Mouse (Mus musculus): ENCODE measurements around the gene Tjp2. TPM values are rescaled to one million over a fixed set of nuclear protein-coding genes. Genes with fewer than 3 reads are reported as not detected.
"Not testable (repeated sequence)": the region's sequence is repeated elsewhere in the genome, so short reads cannot be mapped to it uniquely, and the experiment has no call there.

Gene Tjp2
- polyA plus RNA-seq, 1 experiment from 2014 or later = 26.9 TPM

GRCm38 (mm10) chr19:24097666-24098455 is 127.0 kb downstream of the Tjp2 start:
- Histone ChIP-seq H3K27ac (replicated peaks; ENCODE audit: low read depth, low read length) (no peak overlapping the region), H3K4me1 (ENCODE audit: control insufficient read depth, insufficient read depth, low read length) (no peaks in the 10 kb centered on the region), H3K27me3 (ENCODE audit: control insufficient read depth, insufficient read depth, low read length) (no peaks in the 10 kb centered on the region), H3K4me3 (ENCODE audit: low read depth, low read length) (no peak overlapping the region), H3K9me3 (ENCODE audit: control insufficient read depth, low read length) (no peaks in the 10 kb centered on the region), H3K9ac (ENCODE audit: low read length) (no peak overlapping the region), H3K36me3 (ENCODE audit: control insufficient read depth, insufficient read depth, low read length) (peaks cover 2% of the 10 kb centered on the region; the same call in 1 of the 2 replicates), H3K4me2 (ENCODE audit: low read depth, severe bottlenecking) (no peak overlapping the region)
- 88% methylated on average over 16 of the region's 16 CpGs for WGBS
- no peak for DNase-seq (ENCODE audit: low spot score)
- no peak for ATAC-seq (ENCODE audit: insufficient number of reproducible peaks, low FRiP score, low TSS enrichment, low read depth)

- H3K27me3 ChIP-seq (ENCODE audit: control insufficient read depth, insufficient read depth, low read length); ATAC-seq (ENCODE audit: insufficient number of reproducible peaks, low FRiP score, low TSS enrichment, low read depth); H3K4me2 ChIP-seq (ENCODE audit: low read depth, severe bottlenecking); H3K36me3 ChIP-seq (ENCODE audit: control insufficient read depth, insufficient read depth, low read length); H3K4me3 ChIP-seq (ENCODE audit: low read depth, low read length); H3K9me3 ChIP-seq (ENCODE audit: control insufficient read depth, low read length); H3K27ac ChIP-seq (replicated peaks; ENCODE audit: low read depth, low read length); H3K9ac ChIP-seq (ENCODE audit: low read length); DNase-seq (ENCODE audit: low spot score); H3K4me1 ChIP-seq (ENCODE audit: control insufficient read depth, insufficient read depth, low read length): not testable (repeated sequence)
- WGBS = 58% methylated on average over 8 of the region's 8 CpGs
These were observed 132.8 kb downstream of the Tjp2 start for GRCm38 (mm10) chr19:24092060-24092459.

GRCm38 (mm10) chr19:24090366-24090765 is 134.5 kb downstream of the Tjp2 start:
- Histone ChIP-seq H3K27me3 (ENCODE audit: control insufficient read depth, insufficient read depth, low read length) (no peaks in the 10 kb centered on the region), H3K4me1 (ENCODE audit: control insufficient read depth, insufficient read depth, low read length) (no peaks in the 10 kb centered on the region), H3K9ac (ENCODE audit: low read length) (no peak overlapping the region), H3K36me3 (ENCODE audit: control insufficient read depth, insufficient read depth, low read length) (no peaks in the 10 kb centered on the region), H3K9me3 (ENCODE audit: control insufficient read depth, low read length) (no peaks in the 10 kb centered on the region), H3K27ac (replicated peaks; ENCODE audit: low read depth, low read length) (no peak overlapping the region), H3K4me3 (ENCODE audit: low read depth, low read length) (no peak overlapping the region), H3K4me2 (ENCODE audit: low read depth, severe bottlenecking) (no peak overlapping the region)
- DNase-seq (ENCODE audit: low spot score) (no peak), ATAC-seq (ENCODE audit: insufficient number of reproducible peaks, low FRiP score, low TSS enrichment, low read depth) (no peak)
- 73% methylated on average over 2 of the region's 2 CpGs for WGBS

- Histone ChIP-seq H3K4me2 (ENCODE audit: low read depth, severe bottlenecking) (no peak overlapping the region), H3K27ac (replicated peaks; ENCODE audit: low read depth, low read length) (no peak overlapping the region), H3K4me1 (ENCODE audit: control insufficient read depth, insufficient read depth, low read length) (no peaks in the 10 kb centered on the region), H3K36me3 (ENCODE audit: control insufficient read depth, insufficient read depth, low read length) (no peaks in the 10 kb centered on the region), H3K27me3 (ENCODE audit: control insufficient read depth, insufficient read depth, low read length) (no peaks in the 10 kb centered on the region), H3K4me3 (ENCODE audit: low read depth, low read length) (no peak overlapping the region), H3K9ac (ENCODE audit: low read length) (no peak overlapping the region), H3K9me3 (ENCODE audit: control insufficient read depth, low read length) (no peaks in the 10 kb centered on the region)
- DNase-seq (ENCODE audit: low spot score) (no peak), ATAC-seq (ENCODE audit: insufficient number of reproducible peaks, low FRiP score, low TSS enrichment, low read depth) (no peak)
- 85% methylated on average over 2 of the region's 2 CpGs for WGBS
These were observed 139.5 kb downstream of the Tjp2 start for GRCm38 (mm10) chr19:24085306-24085705.

GRCm38 (mm10) chr19:24080417-24081080 is 144.3 kb downstream of the Tjp2 start:
- WGBS = 48% methylated on average over 8 of the region's 8 CpGs

GRCm38 (mm10) chr19:24077658-24078057 is 147.2 kb downstream of the Tjp2 start:
- WGBS = 96% methylated on average over 3 of the region's 3 CpGs
- ATAC-seq (ENCODE audit: insufficient number of reproducible peaks, low FRiP score, low TSS enrichment, low read depth) = no peak
- no peaks in the 10 kb centered on the region for H3K36me3 ChIP-seq (ENCODE audit: control insufficient read depth, insufficient read depth, low read length)

More at GRCm38 (mm10) chr19:24080417-24081080, 144.3 kb downstream of the Tjp2 start:
- Histone ChIP-seq H3K9ac (ENCODE audit: low read length) (no peak overlapping the region), H3K9me3 (ENCODE audit: control insufficient read depth, low read length) (no peaks in the 10 kb centered on the region), H3K27me3 (ENCODE audit: control insufficient read depth, insufficient read depth, low read length) (no peaks in the 10 kb centered on the region), H3K4me2 (ENCODE audit: low read depth, severe bottlenecking) (no peak overlapping the region), H3K36me3 (ENCODE audit: control insufficient read depth, insufficient read depth, low read length) (no peaks in the 10 kb centered on the region), H3K4me3 (ENCODE audit: low read depth, low read length) (no peak overlapping the region), H3K4me1 (ENCODE audit: control insufficient read depth, insufficient read depth, low read length) (no peaks in the 10 kb centered on the region), H3K27ac (replicated peaks; ENCODE audit: low read depth, low read length) (no peak overlapping the region)
- DNase-seq (ENCODE audit: low spot score) (no peak), ATAC-seq (ENCODE audit: insufficient number of reproducible peaks, low FRiP score, low TSS enrichment, low read depth) (no peak)

GRCm38 (mm10) chr19:24076536-24076935 is 148.3 kb downstream of the Tjp2 start:
- WGBS = 91% methylated on average over 7 of the region's 7 CpGs
- Histone ChIP-seq H3K4me3 (ENCODE audit: low read depth, low read length) (no peak overlapping the region), H3K9me3 (ENCODE audit: control insufficient read depth, low read length) (no peaks in the 10 kb centered on the region), H3K27ac (replicated peaks; ENCODE audit: low read depth, low read length) (no peak overlapping the region), H3K4me1 (ENCODE audit: control insufficient read depth, insufficient read depth, low read length) (no peaks in the 10 kb centered on the region), H3K4me2 (ENCODE audit: low read depth, severe bottlenecking) (no peak overlapping the region), H3K27me3 (ENCODE audit: control insufficient read depth, insufficient read depth, low read length) (no peaks in the 10 kb centered on the region), H3K36me3 (ENCODE audit: control insufficient read depth, insufficient read depth, low read length) (no peaks in the 10 kb centered on the region), H3K9ac (ENCODE audit: low read length) (no peak overlapping the region)
- DNase-seq (ENCODE audit: low spot score) (no peak), ATAC-seq (ENCODE audit: insufficient number of reproducible peaks, low FRiP score, low TSS enrichment, low read depth) (no peak)

More at GRCm38 (mm10) chr19:24077658-24078057, 147.2 kb downstream of the Tjp2 start:
- Histone ChIP-seq H3K4me3 (ENCODE audit: low read depth, low read length) (no peak overlapping the region), H3K27ac (replicated peaks; ENCODE audit: low read depth, low read length) (no peak overlapping the region), H3K4me1 (ENCODE audit: control insufficient read depth, insufficient read depth, low read length) (no peaks in the 10 kb centered on the region), H3K4me2 (ENCODE audit: low read depth, severe bottlenecking) (no peak overlapping the region), H3K27me3 (ENCODE audit: control insufficient read depth, insufficient read depth, low read length) (no peaks in the 10 kb centered on the region), H3K9me3 (ENCODE audit: control insufficient read depth, low read length) (no peaks in the 10 kb centered on the region), H3K9ac (ENCODE audit: low read length) (no peak overlapping the region)
- DNase-seq (ENCODE audit: low spot score) = no peak

- ATAC-seq (ENCODE audit: insufficient number of reproducible peaks, low FRiP score, low TSS enrichment, low read depth) = no peak
These were observed 148.9 kb downstream of the Tjp2 start for GRCm38 (mm10) chr19:24075927-24076326.

More at GRCm38 (mm10) chr19:24075927-24076326, 148.9 kb downstream of the Tjp2 start:
- Histone ChIP-seq H3K4me2 (ENCODE audit: low read depth, severe bottlenecking) (no peak overlapping the region), H3K27me3 (ENCODE audit: control insufficient read depth, insufficient read depth, low read length) (no peaks in the 10 kb centered on the region), H3K36me3 (ENCODE audit: control insufficient read depth, insufficient read depth, low read length) (no peaks in the 10 kb centered on the region), H3K9ac (ENCODE audit: low read length) (no peak overlapping the region), H3K4me3 (ENCODE audit: low read depth, low read length) (no peak overlapping the region), H3K4me1 (ENCODE audit: control insufficient read depth, insufficient read depth, low read length) (no peaks in the 10 kb centered on the region), H3K9me3 (ENCODE audit: control insufficient read depth, low read length) (no peaks in the 10 kb centered on the region), H3K27ac (replicated peaks; ENCODE audit: low read depth, low read length) (no peak overlapping the region)
- DNase-seq (ENCODE audit: low spot score) = no peak
- 87% methylated on average over 8 of the region's 8 CpGs for WGBS

All from limb, embryonic 11.5 days (tissue).